Comparison of ENCODE assay signal across 8 mouse cellular contexts in genomic region chr15:98969372-98970101, GRCm38 (mm10). TPM values are rescaled to one million over a fixed set of nuclear protein-coding genes. Genes with fewer than 3 reads are reported as not detected.
DNase-seq lines count a peak whose midpoint lies in the region; ATAC-seq lines count a peak whose summit lies in the region.

No protein-coding gene starts in this region.

- peak overlapping the region; percentile 18; the same call in 1 of the 2 replicates for H3K4me2 ChIP-seq in liver, embryonic 12.5 days

- no peak overlapping the region for H3K9ac ChIP-seq in liver, embryonic 12.5 days

- H3K27ac ChIP-seq in forebrain, embryonic 10.5 days = peak overlapping the region; percentile 98
- no peak overlapping the region; the same call in 1 of the 2 replicates for H3K27ac ChIP-seq in liver, embryonic 12.5 days

- H3K36me3 ChIP-seq in forebrain, embryonic 10.5 days (replicated peaks) = no peaks in the 10 kb centered on the region; the same call in 1 of the 2 replicates
- no peaks in the 10 kb centered on the region for H3K36me3 ChIP-seq in liver, embryonic 12.5 days

- H3K4me1 ChIP-seq in forebrain, embryonic 10.5 days = peaks cover 63% of the 10 kb centered on the region
- peaks cover 21% of the 10 kb centered on the region for H3K4me1 ChIP-seq in liver, embryonic 12.5 days

- no peaks in the 10 kb centered on the region for H3K9me3 ChIP-seq in forebrain, embryonic 10.5 days
- H3K9me3 ChIP-seq in liver, embryonic 12.5 days (replicated peaks) = no peaks in the 10 kb centered on the region

- peak overlapping the region; percentile 36 for H3K4me3 ChIP-seq in forebrain, embryonic 10.5 days
- no peak overlapping the region for H3K4me3 ChIP-seq in liver, embryonic 12.5 days

- no peaks in the 10 kb centered on the region for H3K27me3 ChIP-seq in forebrain, embryonic 10.5 days (ENCODE audit: poor library complexity, severe bottlenecking)
- H3K27me3 ChIP-seq in liver, embryonic 12.5 days (replicated peaks) = peaks cover 17% of the 10 kb centered on the region

- 6% methylated on average over 16 of the region's 16 CpGs for WGBS in forebrain, embryonic 10.5 days
- 25% methylated on average over 16 of the region's 16 CpGs for WGBS in liver, embryonic 12.5 days (ENCODE audit: insufficient replicate concordance)

- ATAC-seq in frontal cortex, adult (ENCODE audit: low TSS enrichment) = peak; percentile 31; the same call in 1 of the 2 replicates
- no peak for ATAC-seq in liver, embryonic 12.5 days
- ATAC-seq in erythroblast, adult 5-6 weeks (replicated peaks; ENCODE audit: low FRiP score, poor library complexity, severe bottlenecking) = no peak

- DNase-seq in frontal cortex, postnatal 25 days (ENCODE audit: low spot score in 2 of 2) = no peak
- DNase-seq in CD4-positive, CD25-positive, alpha-beta regulatory T cell, adult 2 months (ENCODE audit: low read depth, low spot score) = peak; percentile 35
- DNase-seq in forebrain, embryonic 10.5 days (ENCODE audit: extremely low spot score, low spot score) = no peak
- peak; percentile 32 to 69 for DNase-seq in thymus, adult 18-20 months
- DNase-seq in ovary, adult 18-20 months (ENCODE audit: low spot score) = no peak

RNA-seq across cellular contexts. Expression of gene Tuba1a, which starts 16.0 kb away (rescaled TPM):
- polyA plus RNA-seq in forebrain, embryonic 10.5 days (2016; fragmentation: Nextera tagmentation; extraction: Ambion mirVana) = 2,769 and 3,107 TPM in 2 replicates
- polyA plus RNA-seq in liver, embryonic 12.5 days (2016; fragmentation: Nextera tagmentation; extraction: Ambion mirVana) = 180 and 181 TPM in 2 replicates
- 15.3 and 19.6 TPM in 2 replicates for total RNA-seq in erythroblast, adult 5-6 weeks (2015; ENCODE audit: low replicate concordance)
- 4.3 and 5.9 TPM in 2 replicates for total RNA-seq in erythroblast, adult 5-6 weeks (2017; ENCODE audit: low replicate concordance)

RNA-seq across cellular contexts. Expression of gene Gm49450, which starts 16.2 kb away (rescaled TPM):
- polyA plus RNA-seq in forebrain, embryonic 10.5 days (2016; fragmentation: Nextera tagmentation; extraction: Ambion mirVana) = not detected in 2 replicates
- not detected in 2 replicates for polyA plus RNA-seq in liver, embryonic 12.5 days (2016; fragmentation: Nextera tagmentation; extraction: Ambion mirVana)
- not detected in 2 replicates for total RNA-seq in erythroblast, adult 5-6 weeks (2015; ENCODE audit: low replicate concordance)
- total RNA-seq in erythroblast, adult 5-6 weeks (2017; ENCODE audit: low replicate concordance) = 4.7 TPM in 1 of 2 replicates, not detected in the other

RNA-seq across cellular contexts. Expression of gene Tuba1b, which starts 35.2 kb away (rescaled TPM):
- 2,760 and 2,766 TPM in 2 replicates for polyA plus RNA-seq in forebrain, embryonic 10.5 days (2016; fragmentation: Nextera tagmentation; extraction: Ambion mirVana)
- 1,333 and 1,388 TPM in 2 replicates for polyA plus RNA-seq in liver, embryonic 12.5 days (2016; fragmentation: Nextera tagmentation; extraction: Ambion mirVana)
- total RNA-seq in erythroblast, adult 5-6 weeks (2015; ENCODE audit: low replicate concordance) = 804 and 902 TPM in 2 replicates
- 180 and 247 TPM in 2 replicates for total RNA-seq in erythroblast, adult 5-6 weeks (2017; ENCODE audit: low replicate concordance)

RNA-seq across cellular contexts. Expression of gene Lmbr1l, which starts 51.5 kb away (rescaled TPM):
- 23.9 and 25.3 TPM in 2 replicates for polyA plus RNA-seq in forebrain, embryonic 10.5 days (2016; fragmentation: Nextera tagmentation; extraction: Ambion mirVana)
- 4.4 and 4.6 TPM in 2 replicates for polyA plus RNA-seq in liver, embryonic 12.5 days (2016; fragmentation: Nextera tagmentation; extraction: Ambion mirVana)
- 2.3 and 3.3 TPM in 2 replicates for total RNA-seq in erythroblast, adult 5-6 weeks (2015; ENCODE audit: low replicate concordance)
- 10.6 and 12.8 TPM in 2 replicates for total RNA-seq in erythroblast, adult 5-6 weeks (2017; ENCODE audit: low replicate concordance)

Comparison
In these comparisons a context has a peak if more than half of its experiments do, and no peak if none do; other contexts are left out.
1. DNase-seq: peak in CD4-positive, CD25-positive, alpha-beta regulatory T cell, adult 2 months (single experiment) and thymus, adult 18-20 months (2 of 2); none in frontal cortex, postnatal 25 days (0 of 2), forebrain, embryonic 10.5 days (single experiment) and ovary, adult 18-20 months (single experiment).
2. RNA of gene Tuba1a, which starts 16.0 kb away (polyA plus RNA-seq): 2,769 to 3,107 TPM in forebrain, embryonic 10.5 days; 180 to 181 TPM in liver, embryonic 12.5 days; every median in the first group is over 10 times any median in the second.